Mouse (Mus musculus): ENCODE measurements around the gene Hist2h3c2.
"Not testable (repeated sequence)": the region's sequence is repeated elsewhere in the genome, so short reads cannot be mapped to it uniquely, and the experiment has no call there.

DNA sequence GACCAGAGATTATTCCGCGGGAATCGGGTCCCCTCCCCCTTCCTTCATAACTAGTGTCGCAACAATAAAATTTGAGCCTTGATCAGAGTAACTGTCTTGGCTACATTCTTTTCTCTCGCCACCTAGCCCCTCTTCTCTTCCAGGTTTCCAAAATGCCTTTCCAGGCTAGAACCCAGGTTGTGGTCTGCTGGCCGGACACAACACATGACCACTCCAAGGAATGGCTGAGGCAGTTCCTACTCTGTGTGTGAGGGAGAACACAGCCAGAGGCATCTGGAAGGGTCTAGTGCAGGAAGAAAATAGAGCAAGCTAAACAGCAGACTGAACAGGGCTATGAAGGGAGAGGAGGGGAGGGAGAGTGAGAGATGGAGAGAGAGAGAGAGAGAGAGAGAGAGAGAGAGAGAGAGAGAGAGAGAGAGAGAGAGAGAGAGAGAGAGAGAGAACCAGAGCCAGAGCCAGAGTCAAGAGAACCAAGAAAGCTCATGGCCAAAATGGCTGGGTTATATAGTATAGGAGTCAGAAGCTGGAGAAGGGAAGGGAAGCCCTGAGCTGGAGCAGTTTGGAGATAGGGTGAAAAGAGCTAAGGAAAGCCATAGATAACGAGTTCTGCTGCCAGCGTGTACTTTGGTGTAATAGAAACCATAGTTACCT is 40.2 kb downstream of the Hist2h3c2 start:
- not testable (repeated sequence) for TF ChIP-seq CTCF (IDR thresholded peaks at IDR 0.05; ENCODE audit: control insufficient read depth, insufficient read depth, insufficient read length); MAX (IDR thresholded peaks at IDR 0.05); USF1 (IDR thresholded peaks at IDR 0.05; ENCODE audit: low read depth); MYOD1 (IDR thresholded peaks at IDR 0.05; ENCODE audit: control insufficient read depth, insufficient read length, low read depth)
